Mouse (Mus musculus) forebrain, embryonic 15.5 days (tissue): ENCODE data around the gene Pdzd8. TPM values are rescaled to one million over a fixed set of nuclear protein-coding genes. Genes with fewer than 3 reads are reported as not detected.
A peak's percentile ranks its signal among the peaks of the same experiment; 100 is the strongest.

ENCODE experiments used
- ATAC-seq: fragments of 200-750 bp; cut with Nextera tagmentation; replicated peaks from 2 replicates; pipeline ENCODE4 v1.8.0; 2017; ENCODE audit warnings: mild to moderate bottlenecking, moderate TSS enrichment, moderate library complexity
- H3K27ac ChIP-seq: fragments of 300-500 bp; sonication (generic); replicated peaks from 2 replicates; pipeline ENCODE4 v1.5.1; 2015; ENCODE audit warnings: mild to moderate bottlenecking, inconsistent platforms
- H3K27me3 ChIP-seq: fragments of 300-500 bp; sonication (generic); 2 replicates; pipeline ENCODE4 v1.6.1; 2015; ENCODE audit warnings: inconsistent platforms
- H3K36me3 ChIP-seq: fragments of 300-500 bp; sonication (generic); 2 replicates; pipeline ENCODE4 v1.6.1; 2015; ENCODE audit warnings: mild to moderate bottlenecking, inconsistent platforms
- H3K4me1 ChIP-seq: fragments of 300-500 bp; sonication (generic); 2 replicates; pipeline ENCODE4 v1.6.1; 2015; ENCODE audit warnings: inconsistent platforms
- H3K4me2 ChIP-seq: fragments of 300-500 bp; sonication (generic); replicated peaks from 2 replicates; pipeline ENCODE4 v1.6.1; 2015; ENCODE audit warnings: mild to moderate bottlenecking, inconsistent platforms
- H3K4me3 ChIP-seq: fragments of 300-500 bp; sonication (generic); 2 replicates; pipeline ENCODE4 v1.5.1; 2015; ENCODE audit warnings: mild to moderate bottlenecking, inconsistent platforms
- H3K9ac ChIP-seq: fragments of 300-500 bp; sonication (generic); replicated peaks from 2 replicates; pipeline ENCODE4 v1.6.1; 2015; ENCODE audit warnings: mild to moderate bottlenecking, inconsistent platforms
- H3K9me3 ChIP-seq: fragments of 300-500 bp; sonication (generic); 2 replicates; pipeline ENCODE4 v1.6.1; 2016; ENCODE audit warnings: inconsistent platforms
- WGBS: fragments of 180-500 bp; shearing (Covaris S2); methylation state at CpG from one replicate; pipeline ENCODE4 v1.1.7; 2015; ENCODE audit warnings: mixed read lengths; 5-methylcytosine and 5-hydroxymethylcytosine counted together
- polyA plus RNA-seq: library from polyadenylated mRNA; unstranded; fragments of >200 nt; fragmentation: Nextera tagmentation; extraction: Ambion mirVana; gene quantifications from 2 replicates; pipeline ENCODE4 v1.2.1, GENCODE M21; 2015

Pdzd8 gene
- polyA plus RNA-seq, 1 experiment from 2014 or later, result 9.2 TPM

- Histone ChIP-seq H3K9ac (no peak overlapping the region), H3K9me3 (no peaks in the 10 kb centered on the region), H3K4me1 (0 out of 2 replicates have a peak, but pooled peaks cover 1% of the 10 kb centered on the region), H3K4me3 (no peak overlapping the region), H3K36me3 (no peaks in the 10 kb centered on the region), H3K27me3 (no peaks in the 10 kb centered on the region), H3K27ac (no peak overlapping the region), H3K4me2 (no peak overlapping the region)
- 61% methylated on average over 15 of the region's 15 CpGs for WGBS
- ATAC-seq, result no peak
These were observed 5.7 kb upstream of the Pdzd8 start for GRCm38 (mm10) chr19:59351151-59351889.

- Histone ChIP-seq H3K36me3 (no peaks in the 10 kb centered on the region), H3K9me3 (no peaks in the 10 kb centered on the region), H3K4me3 (no peak overlapping the region), H3K27ac (no peak overlapping the region), H3K9ac (no peak overlapping the region), H3K4me1 (0 out of 2 replicates have a peak, but pooled peaks cover 3% of the 10 kb centered on the region), H3K4me2 (no peak overlapping the region), H3K27me3 (no peaks in the 10 kb centered on the region)
- WGBS, result 85% methylated on average over 7 of the region's 7 CpGs
- no peak for ATAC-seq
These were observed 4.8 kb upstream of the Pdzd8 start for GRCm38 (mm10) chr19:59350273-59350903.

GRCm38 (mm10) chr19:59349329-59349960 is 3.9 kb upstream of the Pdzd8 start:
- 92% methylated on average over 6 of the region's 6 CpGs for WGBS
- H3K36me3 ChIP-seq, result no peaks in the 10 kb centered on the region
- H3K9ac ChIP-seq, result no peak overlapping the region
- H3K4me2 ChIP-seq, result no peak overlapping the region
- no peak for ATAC-seq
- H3K27me3 ChIP-seq, result no peaks in the 10 kb centered on the region
- peaks cover 7% of the 10 kb centered on the region for H3K4me1 ChIP-seq
- no peak overlapping the region for H3K4me3 ChIP-seq
- H3K9me3 ChIP-seq, result no peaks in the 10 kb centered on the region
- no peak overlapping the region for H3K27ac ChIP-seq

GRCm38 (mm10) chr19:59346325-59346724 is 745 bp upstream of the Pdzd8 start:
- Histone ChIP-seq H3K36me3 (no peaks in the 10 kb centered on the region), H3K27me3 (no peaks in the 10 kb centered on the region), H3K4me2 (peak overlapping the region; percentile 92), H3K4me3 (peak overlapping the region; percentile 83), H3K9me3 (no peaks in the 10 kb centered on the region), H3K9ac (peak overlapping the region; percentile 90), H3K4me1 (peaks cover 34% of the 10 kb centered on the region), H3K27ac (peak overlapping the region; percentile 92)
- WGBS, result 2% methylated on average over 11 of the region's 11 CpGs
- peak; percentile 4; the same call in 1 of the 2 replicates for ATAC-seq

- Histone ChIP-seq H3K9ac (peak overlapping the region; percentile 90), H3K27ac (peak overlapping the region; percentile 92), H3K9me3 (no peaks in the 10 kb centered on the region), H3K27me3 (no peaks in the 10 kb centered on the region), H3K36me3 (no peaks in the 10 kb centered on the region), H3K4me1 (peaks cover 41% of the 10 kb centered on the region), H3K4me3 (peak overlapping the region; percentile 83), H3K4me2 (peak overlapping the region; percentile 92)
- under 1% methylated on average over 68 of the region's 70 CpGs for WGBS
- ATAC-seq, result peak; percentile 76
These were observed 411 bp downstream of the Pdzd8 start for GRCm38 (mm10) chr19:59345081-59345657.

- Histone ChIP-seq H3K36me3 (no peaks in the 10 kb centered on the region), H3K4me1 (peaks cover 41% of the 10 kb centered on the region), H3K9ac (peak overlapping the region; percentile 90), H3K27ac (no peak overlapping the region), H3K9me3 (no peaks in the 10 kb centered on the region), H3K27me3 (no peaks in the 10 kb centered on the region), H3K4me2 (peak overlapping the region; percentile 92), H3K4me3 (peak overlapping the region; percentile 83)
- 0% methylated on average over 14 of the region's 14 CpGs for WGBS
- no peak; the same call in 1 of the 2 replicates for ATAC-seq
These were observed 1.3 kb downstream of the Pdzd8 start for GRCm38 (mm10) chr19:59344304-59344711.

- H3K27ac ChIP-seq, result no peak overlapping the region
- no peaks in the 10 kb centered on the region for H3K9me3 ChIP-seq
- no peak for ATAC-seq
- peak overlapping the region; percentile 92 for H3K4me2 ChIP-seq
- H3K9ac ChIP-seq, result peak overlapping the region; percentile 90
- no peaks in the 10 kb centered on the region for H3K36me3 ChIP-seq
- WGBS, result 18% methylated on average over 2 of the region's 2 CpGs
- peak overlapping the region; percentile 83 for H3K4me3 ChIP-seq
- H3K4me1 ChIP-seq, result peaks cover 41% of the 10 kb centered on the region
- no peaks in the 10 kb centered on the region for H3K27me3 ChIP-seq
These were observed 2.6 kb downstream of the Pdzd8 start for GRCm38 (mm10) chr19:59342964-59343363.

- Histone ChIP-seq H3K9me3 (no peaks in the 10 kb centered on the region), H3K4me1 (peaks cover 38% of the 10 kb centered on the region), H3K4me3 (no peak overlapping the region), H3K36me3 (no peaks in the 10 kb centered on the region), H3K27ac (no peak overlapping the region), H3K4me2 (no peak overlapping the region), H3K9ac (no peak overlapping the region), H3K27me3 (no peaks in the 10 kb centered on the region)
- 84% methylated on average over 3 of the region's 3 CpGs for WGBS
- ATAC-seq, result no peak
These were observed 5.7 kb downstream of the Pdzd8 start for GRCm38 (mm10) chr19:59339908-59340307.

- Histone ChIP-seq H3K9ac (no peak overlapping the region), H3K36me3 (no peaks in the 10 kb centered on the region), H3K4me2 (no peak overlapping the region), H3K27me3 (no peaks in the 10 kb centered on the region), H3K9me3 (no peaks in the 10 kb centered on the region), H3K4me3 (no peak overlapping the region), H3K27ac (no peak overlapping the region), H3K4me1 (peaks cover 20% of the 10 kb centered on the region)
- ATAC-seq, result no peak
- 59% methylated on average over 3 of the region's 3 CpGs for WGBS
These were observed 7.5 kb downstream of the Pdzd8 start for GRCm38 (mm10) chr19:59337872-59338681.

GRCm38 (mm10) chr19:59336655-59337054 is 8.9 kb downstream of the Pdzd8 start:
- no peaks in the 10 kb centered on the region for H3K9me3 ChIP-seq
- no peak overlapping the region for H3K4me3 ChIP-seq
- H3K27me3 ChIP-seq, result no peaks in the 10 kb centered on the region
- 96% methylated on average over 1 of the region's 1 CpGs for WGBS
- H3K4me1 ChIP-seq, result peaks cover 10% of the 10 kb centered on the region
- no peak overlapping the region for H3K9ac ChIP-seq
- ATAC-seq, result no peak
- no peak overlapping the region for H3K4me2 ChIP-seq
- H3K36me3 ChIP-seq, result no peaks in the 10 kb centered on the region
- no peak overlapping the region for H3K27ac ChIP-seq

- ATAC-seq, result no peak
- Histone ChIP-seq H3K27ac (no peak overlapping the region), H3K4me3 (no peak overlapping the region), H3K36me3 (no peaks in the 10 kb centered on the region), H3K9ac (no peak overlapping the region), H3K4me2 (no peak overlapping the region), H3K9me3 (no peaks in the 10 kb centered on the region), H3K27me3 (no peaks in the 10 kb centered on the region), H3K4me1 (no peaks in the 10 kb centered on the region)
These were observed 14.8 kb downstream of the Pdzd8 start for GRCm38 (mm10) chr19:59330816-59331225.
